Mouse (Mus musculus): ENCODE measurements around the gene Nampt.
A peak's percentile ranks its signal among the peaks of the same experiment; 100 is the strongest.
"Not testable (repeated sequence)": the region's sequence is repeated elsewhere in the genome, so short reads cannot be mapped to it uniquely, and the experiment has no call there.

Gene Nampt

GRCm38 (mm10) chr12:32841442-32841900 is 22.1 kb downstream of the Nampt start:
- DNase-seq (ENCODE audit: low spot score) = no peak

DNA sequence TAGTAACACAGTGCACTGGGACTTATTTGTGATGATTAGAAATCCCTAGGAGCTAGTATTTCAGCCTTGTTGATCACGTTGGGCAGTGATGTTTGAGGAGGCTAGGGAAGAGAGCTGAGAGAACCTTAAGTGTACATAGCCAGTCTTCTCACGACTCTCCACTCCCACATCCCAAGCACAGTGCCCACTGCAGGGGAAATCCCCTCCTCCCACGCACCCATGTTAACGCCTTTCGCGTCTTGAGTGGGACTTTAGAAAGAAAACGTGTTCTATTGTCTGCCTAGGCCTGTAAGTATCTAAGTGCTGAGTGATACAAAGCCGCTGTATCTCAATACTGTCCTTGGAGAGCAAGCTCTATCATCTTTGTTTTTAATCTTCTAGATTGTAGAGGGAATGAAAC is 27.0 kb downstream of the Nampt start:
- DNase-seq (ENCODE audit: low spot score) = no peak

DNA sequence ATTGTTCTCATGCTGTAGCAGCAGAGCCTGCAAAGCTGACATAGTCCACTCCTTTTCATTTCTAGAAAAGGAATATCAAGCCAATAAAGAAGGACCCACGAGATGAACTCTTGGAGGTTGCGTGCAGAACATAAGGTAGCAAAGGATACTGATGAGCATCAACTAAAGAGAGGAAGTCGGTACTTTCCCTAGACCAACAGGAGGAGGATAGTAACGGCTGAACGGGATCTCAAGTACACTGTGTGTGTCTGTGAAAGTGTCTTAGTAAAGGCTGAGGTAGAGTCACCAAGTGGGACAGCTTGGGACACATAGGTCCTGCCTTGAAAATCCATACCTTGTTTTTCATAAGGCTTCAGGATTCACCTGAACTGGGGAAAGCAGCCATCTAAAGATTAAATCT is 34.4 kb downstream of the Nampt start:
- DNase-seq (ENCODE audit: low spot score) = no peak

GRCm38 (mm10) chr12:32854866-32855265 is 35.5 kb downstream of the Nampt start:
- no peak for DNase-seq (ENCODE audit: low spot score)

DNA sequence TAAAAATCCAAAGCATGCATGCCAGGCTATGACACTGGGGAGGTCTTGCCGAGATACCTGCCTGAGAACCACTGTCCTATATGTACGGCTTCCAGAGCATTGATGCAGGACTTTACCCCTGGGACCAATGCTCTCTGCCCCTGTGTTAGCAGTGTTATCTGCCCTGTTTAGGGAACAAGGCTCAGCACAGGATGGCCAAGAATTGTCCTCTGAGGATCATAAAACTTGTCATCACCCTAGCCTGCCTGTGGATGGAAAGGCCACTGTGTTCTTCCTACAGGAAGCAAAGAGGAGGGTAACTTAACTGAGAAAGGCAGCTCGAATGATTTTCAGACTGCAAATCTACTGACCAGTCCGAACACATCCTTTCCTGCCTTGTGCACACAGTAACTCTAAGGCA is 36.1 kb downstream of the Nampt start:
- no peak for DNase-seq (ENCODE audit: low spot score)

DNA sequence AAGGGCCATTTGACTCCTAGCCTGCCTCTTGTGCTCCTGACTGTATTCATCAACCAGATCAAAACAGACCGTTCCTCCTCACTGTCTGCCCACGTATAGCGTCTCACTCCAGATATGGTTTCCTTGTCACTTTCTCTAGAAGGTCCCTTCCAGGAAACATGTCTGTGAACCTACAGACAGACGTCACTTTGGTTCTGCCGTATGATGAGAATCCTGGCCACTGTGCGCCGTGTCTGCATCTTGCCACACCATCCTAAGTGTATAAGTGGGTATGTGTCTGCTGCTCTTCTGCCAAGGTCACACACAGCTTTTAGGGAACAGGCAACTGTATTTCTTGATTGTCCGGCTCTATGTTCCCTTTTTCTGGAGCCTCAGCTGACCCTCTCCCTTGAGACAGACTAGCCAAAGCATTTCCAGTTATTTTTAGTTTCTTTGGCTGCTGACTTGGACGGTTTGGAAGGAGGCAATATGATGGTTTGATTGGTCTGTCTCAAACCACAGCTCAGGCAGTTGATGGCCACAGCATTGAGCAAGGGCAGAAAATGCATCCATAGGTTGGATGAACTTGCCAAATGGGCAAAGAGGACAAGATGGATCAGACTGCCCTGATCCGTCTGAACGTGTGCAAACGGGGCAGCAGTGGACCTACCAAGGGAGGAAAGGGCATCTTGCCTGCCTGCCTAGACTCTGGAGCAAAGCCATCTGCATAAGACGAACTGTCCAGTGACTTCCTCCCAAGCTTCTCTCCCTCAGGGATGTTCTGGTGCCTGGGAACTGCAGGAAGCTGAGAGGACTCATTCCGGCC is 37.6 kb downstream of the Nampt start:
- no peak for DNase-seq (ENCODE audit: low spot score)

- no peak for DNase-seq (ENCODE audit: low spot score)
Measured at GRCm38 (mm10) chr12:32858444-32858843, 39.1 kb downstream of the Nampt start.

DNA sequence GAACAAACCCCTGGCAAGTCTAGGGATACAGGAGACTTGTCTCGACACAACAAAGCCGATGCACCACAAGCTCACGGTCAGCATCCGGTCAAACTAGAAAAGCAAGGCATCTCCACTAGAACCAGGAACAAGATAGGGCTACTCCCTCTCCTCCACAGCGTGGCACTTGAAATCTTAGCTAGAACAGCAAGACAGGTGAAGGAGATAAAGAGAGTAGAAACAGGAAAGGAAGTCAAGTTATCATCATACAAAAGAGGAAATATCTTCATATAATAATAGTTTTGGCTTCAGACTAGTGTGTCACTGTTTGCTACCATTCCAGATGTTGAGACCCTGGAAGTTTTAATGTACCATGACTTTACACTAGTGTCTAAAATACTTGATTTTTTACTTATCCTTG is 41.5 kb downstream of the Nampt start:
- DNase-seq (ENCODE audit: low spot score) = no peak

DNA sequence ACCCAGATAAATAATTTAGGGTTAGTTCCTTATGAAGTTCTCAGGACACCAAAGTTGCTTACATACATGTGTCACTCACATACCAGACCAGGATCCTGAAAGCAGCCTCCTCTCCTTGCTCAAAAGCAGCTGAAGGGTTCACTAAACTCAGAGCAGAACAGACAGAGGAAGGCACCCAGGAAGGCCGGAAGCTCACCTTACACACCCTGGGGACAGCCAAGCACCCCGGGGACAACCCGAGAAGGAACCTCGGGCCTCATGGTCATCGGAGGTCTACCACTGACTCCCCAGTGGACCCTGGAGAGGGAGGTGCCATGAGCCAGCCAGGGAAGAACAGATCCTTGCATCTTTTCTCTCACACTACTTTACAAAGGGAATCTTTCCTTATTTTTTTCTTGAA is 51.5 kb downstream of the Nampt start:
- no peak for DNase-seq (ENCODE audit: low spot score)

DNA sequence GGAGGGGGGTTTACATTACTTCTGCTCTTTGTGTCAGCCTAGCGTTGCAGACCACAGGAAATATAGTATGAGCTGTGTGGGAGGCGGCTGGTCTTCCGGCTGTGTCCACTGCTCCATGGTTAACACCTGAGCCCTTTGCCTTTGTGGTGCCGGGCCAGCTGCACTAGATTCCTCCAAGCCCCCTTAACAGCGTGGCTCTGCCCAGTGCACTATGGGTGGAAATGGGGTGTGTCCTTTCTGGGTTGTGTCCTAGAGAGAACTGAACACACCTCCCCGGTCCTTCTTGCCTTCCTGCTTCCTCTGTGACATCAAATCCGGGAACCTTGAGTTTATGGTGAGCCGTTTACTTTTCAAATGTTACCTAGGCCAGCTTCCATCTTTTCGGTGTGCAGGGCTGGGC is 58.2 kb downstream of the Nampt start:
- DNase-seq (ENCODE audit: low spot score) = no peak

GRCm38 (mm10) chr12:32877964-32878571 is 58.7 kb downstream of the Nampt start:
- DNase-seq (ENCODE audit: low spot score) = no peak

DNA sequence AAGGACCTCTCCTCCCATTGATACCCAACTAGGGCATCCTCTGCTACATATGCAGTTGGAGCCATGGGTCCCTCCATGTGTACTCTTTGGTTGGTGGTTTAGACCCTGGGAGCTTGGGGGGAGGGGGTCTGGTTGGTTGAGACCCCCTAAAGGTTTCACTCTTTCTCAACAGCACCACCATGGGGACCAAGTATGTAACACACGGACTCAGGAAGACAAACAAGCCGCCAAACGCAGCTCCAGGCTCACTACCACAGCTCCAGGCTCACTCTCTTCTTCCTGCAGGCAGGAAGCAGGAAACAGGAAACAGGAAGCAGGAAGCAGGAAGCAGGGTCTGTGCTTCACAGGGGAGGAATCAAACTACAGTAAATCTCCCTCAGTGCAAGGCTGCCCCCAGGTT is 60.0 kb downstream of the Nampt start:
- no peak for DNase-seq (ENCODE audit: low spot score)

- no peak for DNase-seq (ENCODE audit: low spot score)
Measured at GRCm38 (mm10) chr12:32884356-32884755, 65.0 kb downstream of the Nampt start.

DNA sequence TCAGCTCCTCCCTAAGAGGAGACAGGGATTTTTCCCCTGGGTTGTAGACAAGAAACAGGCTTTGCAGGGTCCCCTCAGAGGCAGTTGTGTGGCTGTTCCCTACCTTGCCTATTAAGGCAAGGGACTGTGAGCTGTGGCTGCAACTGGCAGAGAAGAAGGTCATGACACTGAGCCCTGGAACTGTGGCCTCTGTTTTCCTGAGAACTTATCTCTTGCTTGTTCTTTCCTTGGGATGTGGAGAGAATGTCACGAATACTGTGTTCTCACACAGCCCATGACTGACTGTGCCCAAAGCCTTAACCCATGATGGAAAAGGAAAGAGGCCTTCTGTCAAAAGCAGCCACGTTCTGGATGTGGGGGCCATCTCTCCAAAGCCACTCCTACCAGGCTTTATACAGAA is 65.7 kb downstream of the Nampt start:
- no peak for DNase-seq (ENCODE audit: low spot score)

DNA sequence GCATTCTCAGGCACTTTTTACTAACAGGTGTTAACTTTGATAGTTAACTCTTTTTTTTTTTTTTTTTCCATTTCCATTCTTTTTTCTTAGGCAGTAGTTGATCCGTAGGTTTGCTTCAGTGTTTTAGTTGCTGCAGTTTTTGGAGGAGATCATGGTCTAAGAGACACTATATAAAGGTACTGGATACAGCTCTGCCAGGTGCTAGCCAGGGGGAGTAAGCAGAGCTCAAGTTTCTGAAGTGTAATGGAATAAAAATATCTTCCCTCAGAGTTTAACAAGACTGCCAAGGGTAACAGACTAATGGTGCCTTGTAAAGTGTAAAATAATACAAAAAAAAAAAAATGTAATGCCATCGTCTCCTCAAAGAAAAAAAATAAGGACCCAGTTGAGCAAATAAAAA is 67.0 kb downstream of the Nampt start:
- DNase-seq (ENCODE audit: low spot score) = no peak

DNA sequence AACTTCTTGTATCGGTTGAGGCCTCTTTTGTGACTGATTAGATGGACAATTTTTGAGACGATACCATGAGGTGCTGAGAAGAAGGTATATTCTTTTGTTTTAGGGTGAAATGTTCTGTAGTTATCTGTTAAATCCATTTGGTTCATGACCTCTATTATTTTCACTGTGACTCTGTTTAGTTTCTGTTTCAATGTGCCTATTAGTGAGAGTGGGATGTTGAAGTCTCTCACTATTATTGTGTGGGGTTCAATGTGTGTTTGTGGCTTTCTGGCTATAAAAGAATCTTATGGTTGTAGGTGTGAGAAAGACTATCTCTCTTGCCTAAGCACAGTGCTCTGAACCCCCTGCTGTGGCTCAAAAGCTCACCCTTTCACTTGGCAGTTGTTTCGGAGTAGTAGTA is 68.9 kb downstream of the Nampt start:
- no peak for DNase-seq (ENCODE audit: low spot score)

- no peak for DNase-seq (ENCODE audit: low spot score)
Measured at GRCm38 (mm10) chr12:32889846-32890245, 70.5 kb downstream of the Nampt start.

GRCm38 (mm10) chr12:32890455-32890854 is 71.1 kb downstream of the Nampt start:
- no peak for DNase-seq (ENCODE audit: low spot score)

GRCm38 (mm10) chr12:32891271-32891670 is 71.9 kb downstream of the Nampt start:
- DNase-seq (ENCODE audit: low spot score) = not testable (repeated sequence)

DNA sequence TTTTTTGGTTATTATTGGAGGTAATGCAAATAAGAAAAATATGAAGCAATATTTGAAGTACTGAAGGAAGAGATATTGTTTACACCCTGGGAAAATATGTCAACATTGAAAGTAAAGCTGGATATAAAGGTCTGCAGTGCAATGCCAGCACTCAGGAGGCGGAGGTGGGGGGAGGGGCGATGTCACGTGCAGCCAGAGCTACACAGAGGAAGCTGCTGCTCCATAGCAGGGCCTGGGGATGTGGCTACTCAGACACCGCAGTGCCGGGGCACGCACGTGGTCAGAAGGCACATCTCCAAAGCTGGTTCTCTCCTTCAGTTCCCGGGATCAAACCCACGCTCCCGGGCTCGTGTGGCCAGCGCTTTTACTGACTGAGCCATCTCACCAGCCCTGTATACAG is 73.9 kb downstream of the Nampt start:
- peak; percentile 58 for DNase-seq (ENCODE audit: low spot score)

- no peak for DNase-seq (ENCODE audit: low spot score)
Measured at GRCm38 (mm10) chr12:32895806-32896205, 76.5 kb downstream of the Nampt start.

GRCm38 (mm10) chr12:32896496-32896895 is 77.2 kb downstream of the Nampt start:
- DNase-seq (ENCODE audit: low spot score) = no peak

DNA sequence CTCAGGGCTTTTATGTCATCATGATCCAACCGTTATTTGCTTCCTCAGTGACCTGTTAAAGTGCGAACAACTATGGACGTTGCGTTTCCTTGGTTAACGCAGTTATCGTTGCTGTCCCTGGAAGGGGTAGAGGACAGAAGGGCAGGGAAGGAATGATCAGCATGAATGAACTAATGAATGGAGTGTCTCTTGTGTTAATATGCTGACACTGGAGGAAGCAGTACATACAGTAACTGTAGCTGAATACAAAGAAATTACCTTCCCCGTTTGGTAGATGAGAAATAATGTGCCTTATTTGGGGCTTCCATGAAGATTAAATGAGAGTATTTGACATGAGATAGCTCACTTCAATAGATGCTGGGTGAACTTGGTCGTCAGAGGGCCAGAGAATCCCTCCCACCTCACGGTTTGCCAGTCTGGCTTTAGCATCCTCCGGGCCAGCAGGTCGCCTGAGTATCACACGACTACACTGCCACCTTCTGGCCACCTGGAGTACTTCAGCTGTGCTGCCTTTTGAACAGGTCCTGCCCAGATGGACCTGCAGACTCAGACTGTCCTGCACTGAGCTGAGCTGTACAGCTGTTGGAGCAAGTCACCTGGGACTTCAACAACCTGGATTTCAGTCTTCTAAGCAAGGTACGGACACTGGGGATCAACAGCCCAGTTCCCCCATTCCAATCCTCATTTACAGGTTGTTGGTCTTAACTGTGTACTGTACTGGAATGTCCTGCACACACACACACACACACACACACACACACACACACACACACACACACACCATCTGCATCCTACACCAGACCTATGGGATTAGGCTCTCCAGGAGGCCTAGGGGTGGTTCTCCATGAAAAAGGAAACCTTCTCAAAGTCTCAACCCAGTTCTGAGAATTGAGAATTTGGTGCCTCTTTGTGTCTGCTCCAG is 78.1 kb downstream of the Nampt start:
- peak; percentile 93 for DNase-seq (ENCODE audit: low spot score)

Data from embryo, embryonic 10.5 days (tissue).